Mouse (Mus musculus): ENCODE results near the gene Cotl1. TPM values are rescaled to one million over a fixed set of nuclear protein-coding genes. Genes with fewer than 3 reads are reported as not detected.
A peak's percentile ranks its signal among the peaks of the same experiment; 100 is the strongest.

The Cotl1 gene
- total RNA-seq, 2 experiments from 2014 or later, result 65.0 to 67.4 TPM

- DNase-seq (ENCODE audit: low spot score in 2 of 2), result peak; percentile 59 to 88
- intact Hi-C loops (cut with DNase I), result no loop called here
Observed at GRCm38 (mm10) chr8:119824809-119825273, 15.5 kb downstream of the Cotl1 start.

DNA sequence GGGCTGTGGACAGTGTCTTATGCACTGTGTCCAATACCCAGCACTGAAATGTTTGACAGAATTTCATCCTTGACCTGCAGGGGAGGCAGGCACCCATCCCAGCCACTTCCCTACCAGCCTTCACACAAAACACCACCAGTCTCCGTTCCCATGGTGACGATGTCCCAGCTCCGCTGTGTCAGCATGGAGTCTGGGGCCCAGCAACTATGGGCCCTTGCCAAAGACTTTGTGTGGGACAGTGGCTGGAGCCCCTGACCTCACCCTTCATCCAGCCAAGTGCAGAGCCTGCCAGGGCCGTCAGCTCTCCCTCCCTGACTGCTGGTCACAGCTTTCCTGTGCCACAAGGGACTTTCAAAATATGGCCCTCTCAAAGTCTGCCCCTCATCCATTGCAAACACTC, 16.2 kb downstream of the Cotl1 start:
- peak; percentile 65 to 71 for DNase-seq (ENCODE audit: low spot score in 2 of 2)
- intact Hi-C loops (cut with DNase I), result no loop called here

DNA sequence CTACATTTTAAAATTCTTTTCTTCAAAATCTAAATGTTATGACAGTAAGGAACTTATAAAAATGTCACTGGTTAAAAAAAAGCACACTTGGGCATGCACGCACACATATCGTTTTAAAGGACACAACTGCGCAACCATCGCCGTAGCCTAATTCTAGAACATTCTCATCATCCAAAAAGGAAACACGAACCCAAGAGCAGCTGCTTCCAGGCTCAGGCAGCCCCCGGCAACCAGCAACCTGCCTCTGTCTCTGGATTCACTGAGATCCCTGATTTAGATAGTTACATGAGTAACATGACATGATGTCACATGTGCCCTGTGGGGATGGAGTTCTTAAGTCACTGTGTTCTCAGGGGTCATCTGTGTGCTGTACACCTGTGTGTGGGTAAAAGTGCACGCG, 17.1 kb downstream of the Cotl1 start:
- intact Hi-C loops (cut with DNase I), result no loop called here
- DNase-seq (ENCODE audit: low spot score in 2 of 2), result peak in 1 of 2 experiments; percentile 65

- no peak for DNase-seq (ENCODE audit: low spot score in 2 of 2)
- intact Hi-C loops (cut with DNase I), result no loop called here
Observed at GRCm38 (mm10) chr8:119821691-119822090, 18.7 kb downstream of the Cotl1 start.

DNA sequence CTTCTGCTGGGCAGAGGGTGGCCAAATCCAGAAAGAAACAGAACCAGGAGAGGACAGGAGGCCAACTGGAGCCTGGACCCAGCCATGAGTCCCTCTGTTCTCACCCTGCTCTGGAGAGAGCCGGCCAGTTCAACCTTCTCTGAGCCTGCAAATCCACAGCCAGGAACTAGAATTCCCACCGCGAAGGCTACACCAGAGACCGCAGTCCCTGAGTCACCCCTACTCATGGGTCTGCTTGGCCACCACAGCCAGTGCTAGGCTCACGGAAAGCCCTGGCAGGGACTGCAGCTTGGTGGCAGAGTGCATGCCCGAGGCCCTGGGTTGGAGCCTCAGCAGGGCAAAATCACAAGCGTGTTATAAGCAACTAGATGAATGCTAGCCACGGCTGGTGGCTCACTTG, 20.4 kb downstream of the Cotl1 start:
- intact Hi-C loops (cut with DNase I), result no loop called here
- no peak for DNase-seq (ENCODE audit: low spot score in 2 of 2)

DNA sequence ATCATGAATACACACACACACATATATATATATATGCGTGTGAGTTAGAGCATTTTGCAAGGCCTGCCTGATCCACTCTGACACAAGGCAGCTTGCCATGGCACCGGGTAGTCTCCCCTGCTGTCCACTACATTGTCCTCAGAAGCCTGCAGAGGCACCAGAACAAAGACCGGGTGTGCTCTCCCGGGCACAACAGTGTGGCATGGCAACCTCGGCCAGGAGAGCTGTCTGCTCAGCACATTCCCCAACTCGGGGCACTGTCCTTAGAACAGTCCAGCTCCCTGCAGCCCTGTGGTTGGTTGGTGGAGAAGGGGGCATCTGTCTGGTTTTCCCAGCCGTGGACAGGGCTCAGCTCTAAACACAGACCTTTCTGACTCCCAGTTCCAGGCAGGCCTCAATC, 21.0 kb downstream of the Cotl1 start:
- no peak for DNase-seq (ENCODE audit: low spot score in 2 of 2)
- intact Hi-C loops (cut with DNase I), result no loop called here

GRCm38 (mm10) chr8:119817446-119817845, 22.9 kb downstream of the Cotl1 start:
- intact Hi-C loops (cut with DNase I), result no loop called here
- no peak for DNase-seq (ENCODE audit: low spot score in 2 of 2)

DNA sequence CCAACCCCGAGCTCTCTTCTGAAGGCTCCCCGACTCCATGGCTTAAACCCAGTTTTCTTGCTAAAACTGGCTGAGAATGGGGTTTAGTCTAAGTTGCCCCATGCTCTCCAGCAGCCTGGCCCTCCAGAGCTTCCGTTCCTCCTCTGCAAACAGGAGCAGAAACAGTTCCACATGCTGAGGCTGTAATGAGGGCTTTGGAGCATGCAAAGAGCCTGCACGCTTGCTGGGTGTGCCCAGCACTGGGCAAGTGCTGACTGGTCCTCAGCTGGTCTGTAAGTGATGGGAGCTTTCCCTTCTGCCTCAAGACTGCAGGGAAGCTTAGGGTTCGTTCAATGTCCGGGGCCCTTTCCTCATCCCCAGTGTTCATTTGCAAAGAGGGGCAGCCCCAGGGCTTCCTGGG, 24.1 kb downstream of the Cotl1 start:
- no peak for DNase-seq (ENCODE audit: low spot score in 2 of 2)
- intact Hi-C loops (cut with DNase I), result no loop called here

DNA sequence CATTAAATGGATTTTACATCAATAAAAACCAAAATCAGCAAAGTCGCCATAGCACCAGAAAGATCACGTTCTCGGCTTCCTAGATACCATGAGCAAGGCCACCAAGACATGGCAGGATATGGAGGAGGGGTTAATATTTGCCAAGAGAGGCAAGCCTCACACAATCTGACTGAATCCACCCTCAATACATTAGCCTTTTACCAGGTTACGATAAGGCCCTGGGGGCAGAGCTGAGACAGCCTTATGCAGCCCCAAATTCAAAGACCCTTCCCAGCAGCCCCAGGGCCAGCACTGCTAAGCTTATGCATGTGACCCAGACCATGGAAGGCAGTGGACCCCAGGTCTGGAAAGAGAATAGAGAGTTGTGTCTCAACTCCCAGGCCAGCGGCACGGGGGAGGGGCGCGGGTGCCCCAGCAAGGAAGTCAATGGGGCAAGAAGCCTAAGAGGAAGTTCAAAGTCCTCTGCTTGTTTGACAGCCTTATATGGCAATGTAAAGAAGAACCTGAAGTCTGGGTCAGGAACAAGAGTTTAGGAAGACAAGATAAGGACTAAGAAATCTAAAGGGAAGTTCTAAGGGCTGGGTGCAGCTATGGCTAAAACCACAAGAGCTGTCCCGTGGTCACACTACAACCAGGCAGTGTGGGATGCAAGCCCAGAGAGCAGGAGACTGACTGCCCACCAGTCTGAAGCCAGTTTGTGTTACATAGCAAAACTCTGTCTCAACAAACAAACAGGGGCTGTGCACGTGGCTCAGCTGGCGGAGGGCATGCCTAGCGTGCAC, 27.5 kb downstream of the Cotl1 start:
- DNase-seq (ENCODE audit: low spot score in 2 of 2), result peak in 1 of 2 experiments; percentile 43
- intact Hi-C loops (cut with DNase I), result no loop called here

DNA sequence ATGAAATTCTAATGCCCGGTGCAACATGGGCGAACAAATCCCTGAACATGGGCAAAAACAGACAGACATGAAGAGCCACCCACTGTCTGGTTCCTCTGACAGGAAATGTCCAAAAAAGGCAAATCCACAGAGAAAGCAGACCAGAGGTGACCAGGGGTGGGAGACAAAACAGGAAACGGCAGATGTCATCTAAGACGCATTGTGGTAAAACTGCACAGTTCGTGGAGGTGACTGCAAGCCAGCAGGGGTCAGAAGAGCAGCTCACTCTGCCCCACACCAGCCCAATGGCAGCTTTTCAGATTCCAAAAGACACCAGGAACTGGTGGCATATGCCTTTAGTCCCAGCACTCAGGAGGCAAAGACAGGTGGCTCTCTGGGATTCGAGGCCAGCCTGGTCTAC, 28.4 kb downstream of the Cotl1 start:
- intact Hi-C loops (cut with DNase I), result no loop called here
- DNase-seq (ENCODE audit: low spot score in 2 of 2), result peak in 1 of 2 experiments; percentile 31

DNA sequence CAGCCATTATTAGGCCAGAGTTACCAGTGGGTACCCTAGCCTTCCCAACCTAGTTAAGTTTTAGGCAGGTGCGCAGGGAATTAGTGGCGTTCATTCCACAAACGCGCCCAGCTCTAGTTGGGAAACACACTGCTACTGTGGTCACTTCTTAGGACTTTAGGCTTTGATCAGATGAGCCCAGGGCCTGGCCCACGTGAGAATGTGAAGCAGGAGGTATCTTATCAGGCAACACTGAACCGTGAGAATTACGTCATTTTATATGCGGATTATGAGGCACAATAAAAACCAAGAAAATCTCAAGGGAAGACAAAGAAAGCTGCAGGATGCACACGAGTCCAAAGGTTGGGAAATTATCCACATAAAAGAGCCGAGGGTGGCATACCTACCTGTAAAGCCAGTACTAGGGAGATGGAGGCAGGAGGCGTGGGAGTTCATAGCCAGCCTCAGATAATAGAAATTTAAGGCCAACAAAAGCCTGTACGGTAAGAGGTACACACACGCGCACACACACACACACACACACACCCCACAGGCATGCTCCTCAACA, 29.3 kb downstream of the Cotl1 start:
- DNase-seq (ENCODE audit: low spot score in 2 of 2), result no peak
- intact Hi-C loops (cut with DNase I), result no loop called here

DNA sequence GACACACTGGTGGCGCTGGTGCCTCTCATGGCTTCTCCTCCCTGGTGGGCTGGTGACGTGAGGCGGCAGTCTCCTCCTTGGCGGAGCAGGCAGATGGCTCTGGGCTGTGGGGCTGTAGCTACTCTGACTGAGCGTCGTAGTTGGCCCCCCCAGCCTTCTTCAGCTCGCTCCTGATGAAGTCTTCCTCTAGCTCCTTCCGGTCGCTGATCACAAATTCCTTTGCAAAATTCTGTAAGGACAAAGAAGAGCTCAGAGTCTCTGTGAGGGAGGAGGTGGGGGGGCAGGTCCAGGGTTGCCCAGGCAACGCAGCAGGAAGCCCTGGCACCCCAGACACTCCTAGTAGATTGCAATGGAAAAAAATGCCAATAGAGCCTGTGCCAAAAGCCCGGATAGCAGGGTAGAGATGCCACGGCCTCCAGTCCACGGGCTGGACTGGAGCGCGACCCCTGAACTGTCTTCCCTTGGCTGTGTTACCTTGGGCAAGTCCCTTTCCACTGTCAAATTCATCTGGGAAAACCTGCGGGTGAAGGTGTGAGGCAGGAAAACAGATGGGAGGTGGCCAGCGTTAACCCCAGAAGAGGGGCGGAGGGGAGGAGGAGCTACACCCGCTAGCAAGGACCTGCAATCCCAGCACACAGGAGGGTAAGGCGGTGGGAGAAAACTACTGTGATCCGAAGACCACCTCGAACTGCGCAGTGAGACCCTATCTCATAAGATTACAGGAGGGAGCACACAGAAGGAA, 30.0 kb downstream of the Cotl1 start:
- DNase-seq (ENCODE audit: low spot score in 2 of 2), result peak in 1 of 2 experiments; percentile 76
- intact Hi-C loops (cut with DNase I), result no loop called here

DNA sequence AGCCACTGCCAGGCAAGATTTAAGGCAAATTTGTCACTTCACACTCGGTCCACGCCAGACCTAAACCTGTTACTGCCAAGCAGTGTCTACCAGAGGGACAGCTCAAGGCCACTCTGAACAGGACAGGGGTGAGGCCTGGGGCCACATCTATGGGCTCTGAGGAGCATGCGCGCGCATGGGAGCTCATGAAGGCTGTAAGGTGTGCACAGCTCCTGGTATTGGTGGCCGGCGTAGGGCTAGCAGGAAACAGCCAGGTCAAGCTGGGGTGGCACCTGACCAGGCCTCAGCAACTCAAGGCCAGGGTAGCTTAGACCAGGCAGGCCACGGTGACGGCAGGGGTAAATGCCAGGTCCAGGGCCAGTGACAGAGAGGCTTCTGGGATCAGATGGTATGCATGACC, 30.7 kb downstream of the Cotl1 start:
- intact Hi-C loops (cut with DNase I), result no loop called here

DNA sequence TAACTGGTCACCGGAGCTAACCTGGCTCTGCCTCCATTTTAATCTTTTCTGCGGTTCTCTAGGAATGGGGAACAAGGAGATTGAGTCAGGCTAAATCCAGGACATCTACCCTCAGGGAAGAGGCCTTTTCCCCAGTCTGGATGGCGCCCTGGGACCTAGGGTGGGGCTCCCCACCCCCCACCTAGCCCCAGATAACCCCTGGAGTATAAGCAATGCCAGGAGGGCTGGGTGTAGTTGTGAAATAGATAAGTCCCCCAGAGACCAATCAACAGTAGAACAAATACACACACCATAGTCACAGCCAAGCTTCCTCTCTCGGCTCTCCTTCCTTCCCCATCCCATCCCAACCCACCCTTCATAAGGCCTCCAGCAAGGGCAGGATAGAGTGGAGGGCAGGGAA, 32.7 kb downstream of the Cotl1 start:
- no peak for DNase-seq (ENCODE audit: low spot score in 2 of 2)
- intact Hi-C loops (cut with DNase I), result no loop called here

More for the DNA sequence above, 30.7 kb downstream of the Cotl1 start:
- no peak for DNase-seq (ENCODE audit: low spot score in 2 of 2)

GRCm38 (mm10) chr8:119806422-119807263, 33.7 kb downstream of the Cotl1 start:
- DNase-seq (ENCODE audit: low spot score in 2 of 2), result peak; percentile 73 to 91
- intact Hi-C loops (cut with DNase I), result no loop called here

DNA sequence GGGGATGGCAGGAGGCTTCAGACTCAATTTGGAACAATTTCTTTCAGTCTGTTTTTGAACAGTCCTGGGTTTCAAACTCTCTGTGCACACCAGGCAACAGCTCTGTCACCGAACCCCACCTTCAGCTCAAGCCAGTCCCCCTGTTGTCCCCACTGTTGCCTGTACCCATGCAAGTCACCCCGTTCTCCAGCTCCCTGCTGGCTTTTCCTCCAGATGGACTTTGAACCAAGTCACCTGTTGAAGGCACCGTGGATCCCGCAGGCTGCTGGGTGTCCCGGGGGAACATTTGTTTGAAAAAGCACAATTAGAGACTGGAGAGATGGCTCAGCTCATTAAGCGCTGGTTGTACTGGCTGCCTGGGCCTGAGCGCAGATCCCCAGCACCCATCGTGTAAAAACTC, 35.1 kb downstream of the Cotl1 start:
- no peak for DNase-seq (ENCODE audit: low spot score in 2 of 2)
- intact Hi-C loops (cut with DNase I), result no loop called here

DNA sequence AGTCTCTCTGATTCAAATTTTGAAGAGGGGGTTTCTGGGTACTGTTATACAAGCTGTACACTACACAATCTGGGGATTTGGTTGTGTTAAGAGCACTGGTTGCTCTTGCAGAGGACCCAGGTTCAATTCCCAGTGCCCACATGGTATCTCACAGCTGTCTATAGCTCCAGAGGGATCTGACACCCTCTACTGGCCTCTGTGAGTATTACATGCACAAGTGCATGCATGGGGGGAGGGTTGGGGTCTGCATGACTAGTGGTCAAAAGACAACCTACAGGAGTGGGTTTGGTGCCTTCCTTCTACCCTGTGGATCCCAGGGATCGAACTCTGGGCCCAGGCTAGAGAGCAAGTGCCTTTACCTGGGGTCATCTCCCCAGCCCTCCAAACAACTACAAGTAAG, 37.8 kb downstream of the Cotl1 start:
- intact Hi-C loops (cut with DNase I), result no loop called here
- no peak for DNase-seq (ENCODE audit: low spot score in 2 of 2)

DNA sequence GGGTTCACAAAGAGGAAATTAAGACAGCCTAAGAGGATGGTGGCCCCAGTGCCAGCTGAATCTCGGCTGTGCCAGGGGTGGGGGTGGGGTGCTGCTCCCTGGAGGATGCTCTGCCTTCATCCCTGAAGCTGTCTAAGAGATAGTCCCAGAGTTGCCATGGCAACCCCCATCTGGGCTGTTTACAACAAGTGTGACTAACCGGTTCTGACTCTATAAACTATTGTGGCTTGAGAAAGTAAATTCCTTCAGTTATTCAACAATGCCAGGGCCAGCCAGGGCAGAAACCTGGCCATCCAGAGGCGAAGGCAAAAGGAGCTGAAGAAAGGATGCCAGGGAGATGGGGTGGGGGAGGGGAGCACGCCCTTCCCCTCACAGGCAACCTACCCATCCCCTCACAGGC, 39.2 kb downstream of the Cotl1 start:
- DNase-seq (ENCODE audit: low spot score in 2 of 2), result peak; percentile 76 to 80
- intact Hi-C loops (cut with DNase I), result no loop called here

DNA sequence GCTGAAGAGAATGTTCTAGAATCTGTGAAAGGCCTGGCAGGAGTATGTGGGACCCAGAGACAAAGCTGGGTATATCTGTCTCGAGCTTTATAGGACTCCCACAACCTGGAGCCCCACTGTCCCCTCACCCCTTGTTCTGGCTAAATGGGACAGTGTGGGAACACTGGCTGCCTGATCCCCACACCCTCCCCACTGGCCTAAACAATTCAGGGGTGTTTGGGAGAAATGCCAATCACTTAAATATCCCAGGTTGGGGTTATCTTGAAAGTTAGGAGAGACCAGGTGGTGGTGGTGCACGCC, 41.4 kb downstream of the Cotl1 start:
- no peak for DNase-seq (ENCODE audit: low spot score in 2 of 2)
- intact Hi-C loops (cut with DNase I), result no loop called here
